Mouse (Mus musculus) retina, embryonic 14.5 days (tissue): Measurements from ENCODE around the gene Utp18.

Experiments used
- DNase-seq: peaks from one replicate; pipeline ENCODE4 v3.0.0-alpha.2; 2015; ENCODE audit warnings: low spot score

Utp18 gene

GRCm38 (mm10) chr11:93828619-93829326 is 56.8 kb downstream of the Utp18 start:
- peak; percentile 26 for DNase-seq

DNA sequence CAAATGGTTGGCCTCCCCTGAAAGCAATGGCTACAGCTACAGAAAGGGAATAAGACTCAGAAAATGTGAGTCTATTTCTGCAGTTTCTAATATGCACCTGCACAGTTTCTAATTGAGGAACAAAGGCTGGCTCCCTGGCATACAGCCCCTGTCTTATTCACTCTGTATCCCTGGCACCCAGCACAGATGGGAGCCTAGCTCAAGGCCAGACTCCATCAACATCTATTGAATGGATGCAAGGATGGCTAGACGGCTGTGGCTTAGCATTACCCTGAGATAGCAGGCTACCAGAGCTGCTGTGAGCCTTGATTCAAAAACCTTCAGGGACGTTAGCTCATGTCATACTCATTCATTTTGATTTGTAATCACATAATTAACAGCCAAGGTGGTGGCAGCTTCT is 63.3 kb downstream of the Utp18 start:
- no peak for DNase-seq

GRCm38 (mm10) chr11:93821533-93821932 is 64.0 kb downstream of the Utp18 start:
- DNase-seq, result no peak

GRCm38 (mm10) chr11:93817966-93818738 is 67.4 kb downstream of the Utp18 start:
- DNase-seq, result no peak

- DNase-seq, result no peak
Measured at GRCm38 (mm10) chr11:93812955-93813354, 72.6 kb downstream of the Utp18 start.

DNA sequence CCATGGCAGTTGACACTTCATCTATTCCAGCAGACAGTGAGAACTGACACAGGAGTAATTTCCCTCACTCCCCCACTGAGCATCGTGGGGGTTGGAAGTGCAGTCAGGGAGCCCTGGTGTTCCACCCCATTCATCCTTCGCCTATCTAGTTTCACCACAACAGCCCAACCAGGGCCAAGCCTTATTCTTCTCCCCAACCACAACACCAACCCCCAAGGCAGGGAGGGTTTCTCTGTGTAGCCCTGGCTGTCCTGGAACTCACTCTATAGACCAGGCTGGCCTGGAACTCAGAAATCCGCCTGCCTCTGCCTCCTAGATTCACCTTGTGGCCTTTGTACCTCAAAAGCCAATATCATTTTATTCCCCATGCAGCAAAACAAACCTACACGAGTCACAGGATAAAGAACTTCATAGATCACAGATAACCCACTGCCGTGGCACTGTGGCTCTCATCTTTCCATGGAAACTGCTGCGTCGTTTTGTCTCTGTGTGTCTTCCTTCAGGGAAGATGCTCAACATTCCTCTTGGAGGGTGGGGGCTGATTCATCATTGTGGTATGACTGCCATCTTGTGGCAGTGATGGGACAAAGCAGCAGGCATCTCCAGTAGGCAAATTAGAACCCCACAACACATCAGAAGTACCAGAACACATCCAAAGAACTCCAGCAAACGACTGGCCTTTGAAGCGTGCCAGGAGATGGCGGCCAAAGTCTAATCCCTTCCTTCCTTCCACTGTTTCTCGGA is 73.3 kb downstream of the Utp18 start:
- DNase-seq, result peak; percentile 77
